Mouse (Mus musculus): ENCODE data around the gene Olfr437.
"Not testable (repeated sequence)": the region's sequence is repeated elsewhere in the genome, so short reads cannot be mapped to it uniquely, and the experiment has no call there.

Gene Olfr437

GRCm38 (mm10) chr6:43198094-43198493, 35.0 kb downstream of the Olfr437 start:
- H3K9me3 ChIP-seq (ENCODE audit: low read length) = no peaks in the 10 kb centered on the region
- no peaks in the 10 kb centered on the region for H3K36me3 ChIP-seq (ENCODE audit: insufficient read depth, low read length)
- TF ChIP-seq NANOG (IDR thresholded peaks at IDR 0.05; ENCODE audit: borderline replicate concordance, low read length) = no peak
- TF ChIP-seq POU5F1 (IDR thresholded peaks at IDR 0.05; ENCODE audit: borderline replicate concordance, low read length) = no peak
- no peak for TF ChIP-seq CTCF (conservative IDR thresholded peaks at IDR 0.05; ENCODE audit: low read length)

GRCm38 (mm10) chr6:43202786-43203185, 39.7 kb downstream of the Olfr437 start:
- Histone ChIP-seq H3K36me3 (ENCODE audit: insufficient read depth, low read length) (no peaks in the 10 kb centered on the region), H3K9me3 (ENCODE audit: low read length) (peaks cover 9% of the 10 kb centered on the region; the same call in 1 of the 2 replicates), H3K27me3 (ENCODE audit: insufficient read depth, low read length) (no peaks in the 10 kb centered on the region), H3K4me1 (replicated peaks; ENCODE audit: low read depth, low read length) (no peaks in the 10 kb centered on the region), H3K4me3 (replicated peaks; ENCODE audit: low read length) (no peak overlapping the region)
- TF ChIP-seq CTCF (conservative IDR thresholded peaks at IDR 0.05; ENCODE audit: low read length) = no peak
- no peak for TF ChIP-seq NANOG (IDR thresholded peaks at IDR 0.05; ENCODE audit: borderline replicate concordance, low read length)
- no peak for TF ChIP-seq POU5F1 (IDR thresholded peaks at IDR 0.05; ENCODE audit: borderline replicate concordance, low read length)

More at GRCm38 (mm10) chr6:43198094-43198493, 35.0 kb downstream of the Olfr437 start:
- Histone ChIP-seq H3K27me3 (ENCODE audit: insufficient read depth, low read length) (no peaks in the 10 kb centered on the region), H3K4me1 (replicated peaks; ENCODE audit: low read depth, low read length) (no peaks in the 10 kb centered on the region), H3K4me3 (replicated peaks; ENCODE audit: low read length) (no peak overlapping the region)

- Histone ChIP-seq H3K36me3 (ENCODE audit: insufficient read depth, low read length) (no peaks in the 10 kb centered on the region), H3K4me1 (replicated peaks; ENCODE audit: low read depth, low read length) (no peaks in the 10 kb centered on the region), H3K4me3 (replicated peaks; ENCODE audit: low read length) (no peak overlapping the region), H3K27me3 (ENCODE audit: insufficient read depth, low read length) (no peaks in the 10 kb centered on the region), H3K9me3 (ENCODE audit: low read length) (peaks cover 9% of the 10 kb centered on the region; the same call in 1 of the 2 replicates)
- TF ChIP-seq POU5F1 (IDR thresholded peaks at IDR 0.05; ENCODE audit: borderline replicate concordance, low read length) (no peak), CTCF (conservative IDR thresholded peaks at IDR 0.05; ENCODE audit: low read length) (no peak), NANOG (IDR thresholded peaks at IDR 0.05; ENCODE audit: borderline replicate concordance, low read length) (no peak)
These were observed 42.3 kb downstream of the Olfr437 start for GRCm38 (mm10) chr6:43205355-43205754.

- H3K27me3 ChIP-seq (ENCODE audit: insufficient read depth, low read length); H3K36me3 ChIP-seq (ENCODE audit: insufficient read depth, low read length); H3K4me3 ChIP-seq (replicated peaks; ENCODE audit: low read length); H3K9me3 ChIP-seq (ENCODE audit: low read length); H3K4me1 ChIP-seq (replicated peaks; ENCODE audit: low read depth, low read length): not testable (repeated sequence)
These were observed 49.8 kb downstream of the Olfr437 start, which contains the start of gene Olfr434 for GRCm38 (mm10) chr6:43212873-43213272. Olfr434 (plus strand) TSS chr6:43213021.

Measured in E14TG2a.4 (cell line).